Mouse (Mus musculus) right cerebral cortex, adult 18-20 months (tissue): ENCODE measurements around the gene Tmem131l.
"Not testable (repeated sequence)": the region's sequence is repeated elsewhere in the genome, so short reads cannot be mapped to it uniquely, and the experiment has no call there.

ENCODE experiments used
- DNase-seq: peaks from one replicate; pipeline ENCODE4 v3.0.0; 2022; ENCODE audit warnings: mixed read lengths

Gene Tmem131l

GRCm38 (mm10) chr3:83904176-83904958, 135.6 kb downstream of the Tmem131l start:
- DNase-seq, result peak; percentile 22

GRCm38 (mm10) chr3:83902943-83903342, 137.0 kb downstream of the Tmem131l start:
- DNase-seq, result no peak

- no peak for DNase-seq
These were observed 137.5 kb downstream of the Tmem131l start for GRCm38 (mm10) chr3:83902459-83902858.

- no peak for DNase-seq
These were observed 139.1 kb downstream of the Tmem131l start for GRCm38 (mm10) chr3:83900756-83901373.

GRCm38 (mm10) chr3:83899556-83899955, 140.4 kb downstream of the Tmem131l start:
- peak; percentile 49 for DNase-seq

GRCm38 (mm10) chr3:83898246-83898645, 141.7 kb downstream of the Tmem131l start:
- no peak for DNase-seq

- no peak for DNase-seq
These were observed 144.2 kb downstream of the Tmem131l start for GRCm38 (mm10) chr3:83895811-83896210.

- no peak for DNase-seq
These were observed 144.9 kb downstream of the Tmem131l start for GRCm38 (mm10) chr3:83895111-83895510.

- DNase-seq, result no peak
These were observed 154.8 kb downstream of the Tmem131l start for GRCm38 (mm10) chr3:83885163-83885562.

GRCm38 (mm10) chr3:83879261-83880050, 160.5 kb downstream of the Tmem131l start:
- DNase-seq, result not testable (repeated sequence)

- DNase-seq, result no peak
These were observed 161.2 kb downstream of the Tmem131l start for GRCm38 (mm10) chr3:83878801-83879200.

GRCm38 (mm10) chr3:83876299-83876698, 163.7 kb downstream of the Tmem131l start:
- DNase-seq, result no peak

- DNase-seq, result not testable (repeated sequence)
These were observed 164.9 kb downstream of the Tmem131l start for GRCm38 (mm10) chr3:83875078-83875477.

GRCm38 (mm10) chr3:83872853-83873252, 167.1 kb downstream of the Tmem131l start:
- not testable (repeated sequence) for DNase-seq

- DNase-seq, result not testable (repeated sequence)
These were observed 168.0 kb downstream of the Tmem131l start for GRCm38 (mm10) chr3:83871962-83872361.

- not testable (repeated sequence) for DNase-seq
These were observed 168.4 kb downstream of the Tmem131l start for GRCm38 (mm10) chr3:83871559-83871958.

- DNase-seq, result no peak
These were observed 170.2 kb downstream of the Tmem131l start for GRCm38 (mm10) chr3:83869776-83870175.

GRCm38 (mm10) chr3:83867026-83867425, 172.9 kb downstream of the Tmem131l start:
- DNase-seq, result not testable (repeated sequence)

GRCm38 (mm10) chr3:83865216-83865615, 174.8 kb downstream of the Tmem131l start:
- DNase-seq, result no peak

GRCm38 (mm10) chr3:83864064-83864548, 175.9 kb downstream of the Tmem131l start:
- DNase-seq, result no peak

- DNase-seq, result peak; percentile 48
These were observed 177.0 kb downstream of the Tmem131l start for GRCm38 (mm10) chr3:83862956-83863355.

- DNase-seq, result no peak
These were observed 180.4 kb downstream of the Tmem131l start for GRCm38 (mm10) chr3:83859595-83859994.

GRCm38 (mm10) chr3:83859071-83859470, 180.9 kb downstream of the Tmem131l start:
- no peak for DNase-seq
